Mouse (Mus musculus) bone marrow, adult 2 months (tissue): ENCODE results near the gene Clip4.

Experiments used
- CTCF ChIP-seq: fragments of 200-500 bp; IDR thresholded peaks from 2 replicates; pipeline ENCODE4 v1.5.1; 2011; ENCODE audit warnings: low read length, control low read depth; ENCODE audit not compliant: control insufficient read depth, insufficient read depth
- POLR2A ChIP-seq: fragments of 200-500 bp; IDR thresholded peaks from 2 replicates; pipeline ENCODE4 v1.6.1; 2011; ENCODE audit warnings: low read depth, mild to moderate bottlenecking, control low read depth, low read length, borderline replicate concordance; ENCODE audit not compliant: control insufficient read depth

- TF ChIP-seq CTCF (no peak), POLR2A (no peak)
Observed at GRCm38 (mm10) chr17:71828647-71829414, 60.6 kb downstream of the Clip4 start.
